Mouse (Mus musculus) stomach, embryonic 16.5 days (tissue): ENCODE measurements around the gene Parp16. TPM values are rescaled to one million over a fixed set of nuclear protein-coding genes. Genes with fewer than 3 reads are reported as not detected.
A peak's percentile ranks its signal among the peaks of the same experiment; 100 is the strongest.

Source experiments
- ATAC-seq: fragments of 200-750 bp; cut with Nextera tagmentation; 2 replicates; pipeline ENCODE4 v1.8.0; 2017; ENCODE audit warnings: moderate number of reproducible peaks, moderate TSS enrichment; ENCODE audit not compliant: insufficient read depth, low FRiP score
- H3K27ac ChIP-seq: fragments of 300-500 bp; sonication (generic); 2 replicates; pipeline ENCODE4 v1.5.1; 2014; ENCODE audit warnings: low read length
- H3K27me3 ChIP-seq: fragments of 300-500 bp; sonication (generic); 2 replicates; pipeline ENCODE4 v1.6.1; 2014; ENCODE audit warnings: low read length, control low read depth, mixed read lengths; ENCODE audit not compliant: control insufficient read depth, insufficient read depth
- H3K36me3 ChIP-seq: fragments of 300-500 bp; sonication (generic); 2 replicates; pipeline ENCODE4 v1.6.1; 2014; ENCODE audit warnings: low read length; ENCODE audit not compliant: control insufficient read depth, insufficient read depth
- H3K4me1 ChIP-seq: fragments of 300-500 bp; sonication (generic); 2 replicates; pipeline ENCODE4 v1.6.1; 2014; ENCODE audit warnings: low read length, control low read depth, mixed read lengths; ENCODE audit not compliant: control insufficient read depth, insufficient read depth
- H3K4me2 ChIP-seq: fragments of 300-500 bp; sonication (generic); 2 replicates; pipeline ENCODE4 v1.6.1; 2014; ENCODE audit warnings: low read depth, low read length, mixed read lengths
- H3K4me3 ChIP-seq: fragments of 300-500 bp; sonication (generic); replicated peaks from 2 replicates; pipeline ENCODE4 v1.5.1; 2014; ENCODE audit warnings: mild to moderate bottlenecking, low read length
- H3K9ac ChIP-seq: fragments of 300-500 bp; sonication (generic); 2 replicates; pipeline ENCODE4 v1.6.1; 2014; ENCODE audit warnings: low read length
- H3K9me3 ChIP-seq: fragments of 300-500 bp; sonication (generic); replicated peaks from 2 replicates; pipeline ENCODE4 v1.6.1; 2016; ENCODE audit warnings: low read length, control low read depth; ENCODE audit not compliant: control insufficient read depth
- WGBS: fragments of 180-500 bp; shearing (Covaris S2); extraction: QIAGEN DNeasy Blood & Tissue Kit; methylation state at CpG from one replicate; pipeline ENCODE4 v1.1.7; 2014; 5-methylcytosine and 5-hydroxymethylcytosine counted together
- polyA plus RNA-seq: library from polyadenylated mRNA; unstranded; fragments of >200 nt; fragmentation: Nextera tagmentation; extraction: Ambion mirVana; gene quantifications from 2 replicates; pipeline ENCODE4 v1.2.1, GENCODE M21; 2015

The Parp16 gene
- polyA plus RNA-seq, 1 experiment from 2014 or later, result 7.6 TPM

DNA sequence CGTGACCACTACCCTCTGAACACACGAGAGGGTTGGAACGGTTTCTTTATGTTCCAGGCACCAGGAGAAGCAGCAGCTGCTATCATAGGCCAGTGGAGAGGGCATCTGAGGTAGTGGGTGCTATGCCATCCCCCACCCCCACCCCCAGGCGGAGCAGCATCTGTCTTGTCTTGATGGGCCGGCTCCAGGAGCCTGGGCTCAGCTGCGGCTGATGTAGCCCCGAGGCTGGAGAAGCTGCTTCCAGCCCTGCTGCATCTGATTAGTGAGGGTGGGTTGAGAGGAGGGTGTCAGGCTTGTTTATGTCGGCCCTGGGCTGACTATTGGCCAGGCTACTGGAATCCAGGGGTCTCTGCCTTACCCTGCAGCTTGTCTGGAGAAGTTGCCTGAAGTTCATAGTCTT lies 36.1 kb downstream of the Parp16 start:
- Histone ChIP-seq H3K9me3 (no peaks in the 10 kb centered on the region), H3K4me3 (no peak overlapping the region), H3K9ac (no peak overlapping the region), H3K4me2 (no peak overlapping the region), H3K4me1 (no peaks in the 10 kb centered on the region), H3K27ac (no peak overlapping the region), H3K27me3 (no peaks in the 10 kb centered on the region), H3K36me3 (peaks cover 4% of the 10 kb centered on the region; the same call in 1 of the 2 replicates)
- no peak for ATAC-seq
- WGBS, result 68% methylated on average over 8 of the region's 8 CpGs

DNA sequence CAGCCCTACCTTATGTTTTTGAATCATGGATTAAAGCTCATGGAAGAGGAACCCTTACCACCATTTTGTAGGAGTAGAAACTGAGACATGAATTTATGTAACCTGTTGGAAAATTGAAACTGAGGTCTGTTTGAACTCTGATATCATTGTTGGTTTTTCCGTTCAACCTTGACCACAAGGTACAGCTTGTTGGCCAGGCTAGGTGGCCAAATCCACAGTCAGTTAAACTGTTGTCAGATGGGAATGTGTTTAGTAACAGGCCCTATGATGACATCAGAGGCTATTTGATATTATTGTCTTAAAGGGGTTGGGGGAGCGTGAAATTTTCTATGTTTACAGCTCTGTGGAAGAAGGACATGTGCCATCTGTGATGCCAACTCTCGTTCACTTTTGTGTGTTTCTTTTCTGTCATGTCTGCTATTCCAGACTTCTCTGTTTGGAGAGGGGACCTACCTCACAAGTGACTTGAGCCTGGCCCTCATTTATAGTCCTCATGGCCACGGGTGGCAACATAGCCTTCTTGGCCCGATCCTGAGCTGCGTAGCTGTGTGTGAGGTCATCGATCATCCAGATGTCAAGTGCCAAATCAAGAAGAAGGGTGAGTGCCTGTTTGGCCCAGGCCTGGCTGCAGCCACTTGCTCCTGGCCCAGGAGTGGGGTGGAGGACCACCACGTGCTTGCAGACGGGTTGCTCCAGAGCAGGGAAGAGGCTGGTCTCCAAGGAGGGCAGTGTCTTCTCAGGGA lies 38.3 kb downstream of the Parp16 start:
- 81% methylated on average over 9 of the region's 9 CpGs for WGBS
- Histone ChIP-seq H3K36me3 (peaks cover 4% of the 10 kb centered on the region; the same call in 1 of the 2 replicates), H3K9ac (no peak overlapping the region), H3K27ac (no peak overlapping the region), H3K4me3 (no peak overlapping the region), H3K4me1 (peaks cover 8% of the 10 kb centered on the region), H3K9me3 (no peaks in the 10 kb centered on the region), H3K27me3 (no peaks in the 10 kb centered on the region), H3K4me2 (no peak overlapping the region)
- no peak for ATAC-seq

- Histone ChIP-seq H3K9ac (no peak overlapping the region), H3K27ac (no peak overlapping the region), H3K9me3 (no peaks in the 10 kb centered on the region), H3K4me1 (peaks cover 13% of the 10 kb centered on the region), H3K36me3 (peaks cover 4% of the 10 kb centered on the region; the same call in 1 of the 2 replicates), H3K4me3 (no peak overlapping the region), H3K27me3 (no peaks in the 10 kb centered on the region), H3K4me2 (no peak overlapping the region)
- 64% methylated on average over 3 of the region's 3 CpGs for WGBS
- no peak for ATAC-seq
Observed at GRCm38 (mm10) chr9:65234734-65235133, 39.6 kb downstream of the Parp16 start.

DNA sequence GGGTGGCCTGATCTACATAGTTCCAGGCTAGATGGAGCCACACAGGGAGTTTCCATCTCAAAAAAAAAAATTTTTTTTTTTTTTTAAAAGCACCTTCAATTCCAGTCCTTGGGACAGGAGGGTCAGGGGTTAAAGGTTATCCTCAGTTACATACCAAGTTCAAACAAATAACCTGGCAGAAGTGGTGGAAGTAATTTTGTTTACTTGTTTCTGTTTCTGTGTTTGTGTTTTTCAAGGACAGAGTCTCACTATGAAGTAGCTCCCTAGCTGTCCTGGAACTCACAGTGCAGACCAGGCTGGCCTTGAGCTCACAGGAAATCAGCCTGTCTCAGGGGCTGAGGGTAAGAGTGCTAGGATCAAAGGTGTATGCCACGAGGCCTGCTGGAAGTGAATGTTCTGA lies 40.4 kb downstream of the Parp16 start:
- peaks cover 13% of the 10 kb centered on the region for H3K4me1 ChIP-seq
- no peaks in the 10 kb centered on the region for H3K36me3 ChIP-seq
- no peak overlapping the region for H3K4me3 ChIP-seq
- no peak overlapping the region for H3K4me2 ChIP-seq
- H3K27ac ChIP-seq, result no peak overlapping the region
- H3K9me3 ChIP-seq, result no peaks in the 10 kb centered on the region
- ATAC-seq, result no peak
- H3K9ac ChIP-seq, result no peak overlapping the region
- no peaks in the 10 kb centered on the region for H3K27me3 ChIP-seq
- 47% methylated on average over 1 of the region's 1 CpGs for WGBS

DNA sequence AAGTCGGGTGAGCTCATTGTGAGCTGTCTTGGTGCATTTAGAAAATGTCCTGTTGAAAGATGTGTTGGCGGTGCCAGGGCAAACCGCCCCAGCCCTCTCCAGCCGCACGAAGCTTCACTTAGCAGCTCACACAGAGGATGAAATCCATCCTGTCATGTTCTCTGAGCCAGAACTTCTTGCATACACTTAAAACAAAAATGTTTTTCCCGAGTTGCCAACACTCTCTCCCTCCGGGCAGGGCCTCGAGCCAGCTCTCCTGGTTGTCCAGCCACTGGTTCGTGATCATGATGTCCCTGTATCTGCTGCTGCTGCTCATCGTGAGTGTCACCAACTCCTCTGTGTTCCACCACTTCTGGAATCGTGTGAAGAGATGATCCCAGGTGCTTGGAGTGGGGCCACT lies 42.5 kb downstream of the Parp16 start:
- H3K36me3 ChIP-seq, result no peaks in the 10 kb centered on the region
- peaks cover 13% of the 10 kb centered on the region for H3K4me1 ChIP-seq
- no peak overlapping the region for H3K27ac ChIP-seq
- no peak overlapping the region for H3K4me3 ChIP-seq
- H3K9me3 ChIP-seq, result no peaks in the 10 kb centered on the region
- no peak overlapping the region for H3K4me2 ChIP-seq
- ATAC-seq, result no peak
- no peaks in the 10 kb centered on the region for H3K27me3 ChIP-seq
- no peak overlapping the region; the same call in 1 of the 2 replicates for H3K9ac ChIP-seq
- WGBS, result 48% methylated on average over 11 of the region's 11 CpGs

- peaks cover 20% of the 10 kb centered on the region for H3K4me1 ChIP-seq
- 0 out of 2 replicates have a peak overlapping the region, but pooled peaks have one; percentile 9 for H3K4me2 ChIP-seq
- H3K4me3 ChIP-seq, result no peak overlapping the region
- H3K27me3 ChIP-seq, result no peaks in the 10 kb centered on the region
- H3K9ac ChIP-seq, result no peak overlapping the region; the same call in 1 of the 2 replicates
- no peaks in the 10 kb centered on the region for H3K36me3 ChIP-seq
- WGBS, result 30% methylated on average over 13 of the region's 13 CpGs
- peak overlapping the region; percentile 62 for H3K27ac ChIP-seq
- no peak for ATAC-seq
- H3K9me3 ChIP-seq, result no peaks in the 10 kb centered on the region
Observed at GRCm38 (mm10) chr9:65238191-65238760, 43.1 kb downstream of the Parp16 start.

DNA sequence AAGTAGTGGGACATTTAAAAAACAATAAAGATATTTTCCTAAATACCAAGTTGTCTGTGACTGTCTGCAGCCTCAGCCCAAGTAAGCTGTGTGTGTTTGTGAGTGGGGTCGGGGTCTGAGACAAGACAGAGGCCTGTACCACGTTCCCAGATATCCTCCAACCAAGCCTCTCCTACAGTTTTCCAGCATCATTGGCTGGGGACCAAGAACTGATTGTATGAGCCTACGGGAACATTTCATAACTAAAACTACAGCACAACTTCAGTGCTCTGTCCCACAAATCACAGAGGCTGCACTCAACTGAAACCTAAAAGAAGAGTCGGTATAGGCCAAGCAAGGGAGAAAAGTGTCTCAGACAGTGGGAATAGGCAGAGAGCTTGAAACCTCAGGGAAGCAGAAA lies 44.0 kb downstream of the Parp16 start:
- Histone ChIP-seq H3K27ac (no peak overlapping the region), H3K4me3 (no peak overlapping the region), H3K36me3 (no peaks in the 10 kb centered on the region), H3K9ac (no peak overlapping the region), H3K9me3 (no peaks in the 10 kb centered on the region), H3K4me2 (no peak overlapping the region), H3K4me1 (peaks cover 29% of the 10 kb centered on the region), H3K27me3 (no peaks in the 10 kb centered on the region)
- 66% methylated on average over 4 of the region's 4 CpGs for WGBS
- no peak for ATAC-seq

DNA sequence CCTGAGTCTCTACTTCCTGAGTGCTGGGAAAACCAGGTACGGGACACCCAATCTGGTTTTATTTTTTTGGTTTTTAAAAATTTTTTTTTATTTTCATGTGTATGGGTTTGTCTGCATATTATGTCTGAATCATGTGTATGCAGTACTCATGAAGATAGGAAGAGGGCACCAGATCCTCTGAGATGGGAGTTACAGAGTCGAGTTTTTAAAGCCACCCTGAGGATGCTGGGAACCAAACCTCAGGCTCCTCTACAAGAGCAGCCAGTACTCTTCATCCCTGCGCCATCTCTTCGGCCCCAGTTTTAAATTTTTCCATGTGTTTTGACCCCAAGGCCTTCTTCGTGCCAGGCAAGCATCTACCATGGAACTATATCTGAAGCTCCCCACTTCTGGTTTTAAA lies 44.6 kb downstream of the Parp16 start:
- ATAC-seq, result no peak
- Histone ChIP-seq H3K4me2 (no peak overlapping the region), H3K36me3 (no peaks in the 10 kb centered on the region), H3K9ac (no peak overlapping the region), H3K9me3 (no peaks in the 10 kb centered on the region), H3K4me3 (no peak overlapping the region), H3K27ac (no peak overlapping the region), H3K27me3 (no peaks in the 10 kb centered on the region), H3K4me1 (peaks cover 31% of the 10 kb centered on the region)
- 88% methylated on average over 5 of the region's 5 CpGs for WGBS

GRCm38 (mm10) chr9:65240587-65240986 lies 45.4 kb downstream of the Parp16 start:
- Histone ChIP-seq H3K27ac (no peak overlapping the region), H3K4me2 (no peak overlapping the region), H3K9ac (no peak overlapping the region), H3K4me1 (peaks cover 31% of the 10 kb centered on the region), H3K36me3 (no peaks in the 10 kb centered on the region), H3K27me3 (no peaks in the 10 kb centered on the region), H3K4me3 (no peak overlapping the region), H3K9me3 (no peaks in the 10 kb centered on the region)
- 80% methylated on average over 3 of the region's 3 CpGs for WGBS
- ATAC-seq, result no peak
